Mouse (Mus musculus) adrenal gland, postnatal 25 days (tissue): Measurements from ENCODE around the gene Fmc1. TPM values are rescaled to one million over a fixed set of nuclear protein-coding genes. Genes with fewer than 3 reads are reported as not detected.
A peak's percentile ranks its signal among the peaks of the same experiment; 100 is the strongest.

ENCODE experiments used
- DNase-seq: peaks from one replicate; pipeline ENCODE4 v3.0.0; 2021; ENCODE audit warnings: mixed read lengths
- microRNA-seq, 2 experiments: library from miRNA; unstranded; fragments of <30 nt; microRNA quantifications; one replicate each; pipeline ENCODE4 v1.2.0; 2021
- total RNA-seq: library from RNA; stranded (reverse); gene quantifications from 2 replicates; pipeline ENCODE4 v1.2.3, GENCODE M21; 2021

The Fmc1 gene
- total RNA-seq, 1 experiment from 2014 or later = 114 TPM

- DNase-seq = peak; percentile 98
Measured at GRCm38 (mm10) chr6:38551989-38552635, 18.8 kb downstream of the Fmc1 start.

- DNase-seq = no peak
Measured at GRCm38 (mm10) chr6:38552636-38553000, 19.3 kb downstream of the Fmc1 start.

GRCm38 (mm10) chr6:38576096-38576495 lies 42.8 kb downstream of the Fmc1 start:
- DNase-seq = no peak

GRCm38 (mm10) chr6:38580112-38580857 lies 47.0 kb downstream of the Fmc1 start:
- no peak for DNase-seq

- no peak for DNase-seq
Measured at GRCm38 (mm10) chr6:38581711-38582110, 48.4 kb downstream of the Fmc1 start.

Small RNA genes lying within 50 kb of the gene (microRNA-seq; reads per million reads assigned to microRNA genes)
- 0 reads per million in 2 experiments for gene Mir7670

Other genes starting within 250 kb of the Fmc1 start
- gene Zc3hav1l, start 234.2 kb upstream of the Fmc1 start, total RNA-seq = 4.9 TPM in 2 replicates
- 64.6 and 70.3 TPM in 2 replicates for gene Zc3hav1, start 178.9 kb upstream of the Fmc1 start, total RNA-seq
- gene Ttc26, start 152.0 kb upstream of the Fmc1 start, total RNA-seq = 2.5 and 2.7 TPM in 2 replicates
- gene Ubn2, start 99.6 kb upstream of the Fmc1 start, total RNA-seq = 34.2 and 39.3 TPM in 2 replicates
- gene Luc7l2, start 17.8 kb downstream of the Fmc1 start, total RNA-seq = 213 and 228 TPM in 2 replicates
- 2.8 and 3.8 TPM in 2 replicates for gene Klrg2, start 103.7 kb downstream of the Fmc1 start, total RNA-seq
- gene Clec2l, start 129.6 kb downstream of the Fmc1 start, total RNA-seq = 3.7 and 4.9 TPM in 2 replicates